ENCODE assay signal across 9 mouse cellular contexts in the genomic region with DNA sequence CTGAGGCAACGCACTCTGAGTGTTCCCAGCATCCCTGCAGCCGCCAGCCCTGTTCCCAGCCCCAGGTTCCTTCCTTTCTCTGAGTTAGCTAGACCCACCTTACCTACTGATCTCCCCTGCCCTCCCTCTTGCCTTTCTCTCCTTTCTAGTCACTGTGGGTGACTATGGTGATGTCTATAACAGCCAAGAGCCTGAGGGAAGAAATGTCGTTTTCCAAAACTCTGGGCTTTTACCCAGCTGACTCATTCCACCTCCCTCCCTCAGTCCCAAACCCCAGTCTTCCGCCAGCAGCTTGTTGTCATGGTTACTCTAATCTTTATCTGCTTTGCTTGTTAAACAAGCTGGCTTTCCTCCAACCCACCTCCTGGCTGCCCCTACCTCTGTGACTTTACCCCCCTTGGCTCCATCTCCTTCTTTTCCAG.
A peak's percentile ranks its signal among the peaks of the same experiment; 100 is the strongest.
DNase-seq lines count a peak whose midpoint lies in the region; ATAC-seq lines count a peak whose summit lies in the region.
"Had no signal": no experiment of that assay in that cellular context is flagged by ENCODE, and none has a peak within 500 bp of the region (broad histone marks: within the 10 kb centered on the region; RNA-seq: fewer than 3 reads in every experiment).

No protein-coding gene starts in this region.

- no peak overlapping the region for H3K4me3 ChIP-seq in limb, embryonic 12.5 days (replicated peaks)
- H3K4me3 ChIP-seq in limb, embryonic 10.5 days = no peak overlapping the region
- no peak overlapping the region for H3K4me3 ChIP-seq in midbrain, embryonic 16.5 days (ENCODE audit: low read depth, low read length)

- peaks cover 57% of the 10 kb centered on the region for H3K4me1 ChIP-seq in limb, embryonic 12.5 days (replicated peaks)
- H3K4me1 ChIP-seq in limb, embryonic 10.5 days = peaks cover 35% of the 10 kb centered on the region
- peaks cover 40% of the 10 kb centered on the region for H3K4me1 ChIP-seq in midbrain, embryonic 16.5 days (ENCODE audit: control insufficient read depth, insufficient read depth, low read length)

- peak overlapping the region; percentile 51 for H3K27ac ChIP-seq in limb, embryonic 12.5 days
- H3K27ac ChIP-seq in limb, embryonic 10.5 days = no peak overlapping the region
- H3K27ac ChIP-seq in midbrain, embryonic 16.5 days (ENCODE audit: low read length) = peak overlapping the region; percentile 71
- H3K27ac ChIP-seq: kidney, postnatal 0 days had no signal

- H3K36me3 ChIP-seq in limb, embryonic 12.5 days = no peaks in the 10 kb centered on the region
- no peaks in the 10 kb centered on the region for H3K36me3 ChIP-seq in limb, embryonic 10.5 days
- H3K36me3 ChIP-seq in midbrain, embryonic 16.5 days (ENCODE audit: control insufficient read depth, insufficient read depth, low read length) = no peaks in the 10 kb centered on the region

- no peaks in the 10 kb centered on the region for H3K9me3 ChIP-seq in limb, embryonic 12.5 days
- H3K9me3 ChIP-seq in limb, embryonic 10.5 days (replicated peaks) = no peaks in the 10 kb centered on the region
- H3K9me3 ChIP-seq in midbrain, embryonic 16.5 days (replicated peaks; ENCODE audit: control insufficient read depth, low read length, poor library complexity, severe bottlenecking) = no peaks in the 10 kb centered on the region

- no peak overlapping the region for H3K9ac ChIP-seq in limb, embryonic 12.5 days (replicated peaks)
- H3K9ac ChIP-seq in midbrain, embryonic 16.5 days (ENCODE audit: low read depth, low read length) = no peak overlapping the region

- WGBS in limb, embryonic 12.5 days = 41% methylated on average over 4 of the region's 4 CpGs
- WGBS in limb, embryonic 10.5 days = 53% methylated on average over 4 of the region's 4 CpGs
- WGBS in midbrain, embryonic 16.5 days = 20% methylated on average over 4 of the region's 4 CpGs

- no peaks in the 10 kb centered on the region for H3K27me3 ChIP-seq in limb, embryonic 12.5 days
- H3K27me3 ChIP-seq in limb, embryonic 10.5 days (ENCODE audit: low read depth, poor library complexity, severe bottlenecking) = no peaks in the 10 kb centered on the region
- H3K27me3 ChIP-seq in midbrain, embryonic 16.5 days (ENCODE audit: control insufficient read depth, insufficient read depth, low read depth, low read length) = no peaks in the 10 kb centered on the region

- H3K4me2 ChIP-seq in limb, embryonic 12.5 days = no peak overlapping the region
- H3K4me2 ChIP-seq in midbrain, embryonic 16.5 days (ENCODE audit: low read length) = peak overlapping the region; percentile 14; the same call in 1 of the 2 replicates

- no peak for ATAC-seq in limb, embryonic 12.5 days (ENCODE audit: insufficient number of reproducible peaks, insufficient read depth, low FRiP score, low TSS enrichment, low read depth)
- peak; percentile 73 for ATAC-seq in midbrain, embryonic 16.5 days

- DNase-seq in limb, embryonic 10.5 days (ENCODE audit: low spot score) = no peak
- DNase-seq in adrenal gland, postnatal 36 days = peak; percentile 52 to 53
- peak; percentile 75 to 85 for DNase-seq in frontal cortex, adult 2 months (ENCODE audit: extremely low spot score in 1 of 2, low spot score in 1 of 2)
- peak; percentile 68 to 83 for DNase-seq in layer of hippocampus, adult 18-20 months (ENCODE audit: low spot score in 2 of 2)
- DNase-seq in kidney, postnatal 36 days = no peak
- no peak for DNase-seq in kidney, adult 18-20 months

Comparison
In these comparisons a context has a peak if more than half of its experiments do, and no peak if none do; other contexts are left out.
1. DNase-seq: peak in adrenal gland, postnatal 36 days (2 of 2), frontal cortex, adult 2 months (2 of 2) and layer of hippocampus, adult 18-20 months (2 of 2); none in limb, embryonic 10.5 days (single experiment), kidney, postnatal 36 days (0 of 2) and kidney, adult 18-20 months (single experiment).